Mouse (Mus musculus): ENCODE data around the gene Btg2.

The Btg2 gene

GRCm38 (mm10) chr1:134078061-134078795 lies 692 bp downstream of the Btg2 start:
- DNase-seq (ENCODE audit: low spot score) = no peak

DNA sequence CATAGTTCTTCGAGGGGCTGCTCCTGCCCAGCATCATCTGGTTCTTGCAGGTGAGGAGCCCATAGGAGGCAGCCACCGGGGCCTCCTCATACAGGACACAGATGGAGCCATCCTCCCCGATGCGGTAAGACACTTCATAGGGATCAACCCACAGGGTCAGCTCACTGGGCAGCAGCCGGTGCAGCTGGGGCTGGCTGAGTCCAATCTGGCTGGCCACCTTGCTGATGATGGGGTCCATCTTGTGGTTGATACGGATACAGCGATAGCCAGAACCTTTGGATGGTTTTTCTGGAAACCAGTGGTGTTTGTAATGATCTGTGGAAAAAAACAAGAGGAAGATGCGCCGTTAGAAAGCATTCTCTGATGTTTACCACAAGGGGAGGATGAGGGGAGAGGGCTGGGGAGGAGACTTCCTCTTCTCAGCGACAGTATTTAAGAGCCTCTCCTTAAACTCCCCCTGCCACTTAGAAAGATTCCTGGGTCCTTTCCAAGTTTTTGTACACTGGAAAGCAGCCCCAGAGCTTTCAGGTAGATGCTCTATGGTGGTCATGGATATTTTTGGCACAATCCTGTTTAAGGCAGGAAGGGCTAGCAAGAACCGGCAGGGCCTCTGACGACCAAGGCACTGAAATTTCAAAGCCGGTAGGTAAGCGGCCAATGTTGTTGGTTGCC lies 1.4 kb downstream of the Btg2 start:
- no peak for DNase-seq (ENCODE audit: low spot score)

- DNase-seq (ENCODE audit: low spot score) = no peak
These were observed 2.1 kb downstream of the Btg2 start for GRCm38 (mm10) chr1:134076789-134077188.

DNA sequence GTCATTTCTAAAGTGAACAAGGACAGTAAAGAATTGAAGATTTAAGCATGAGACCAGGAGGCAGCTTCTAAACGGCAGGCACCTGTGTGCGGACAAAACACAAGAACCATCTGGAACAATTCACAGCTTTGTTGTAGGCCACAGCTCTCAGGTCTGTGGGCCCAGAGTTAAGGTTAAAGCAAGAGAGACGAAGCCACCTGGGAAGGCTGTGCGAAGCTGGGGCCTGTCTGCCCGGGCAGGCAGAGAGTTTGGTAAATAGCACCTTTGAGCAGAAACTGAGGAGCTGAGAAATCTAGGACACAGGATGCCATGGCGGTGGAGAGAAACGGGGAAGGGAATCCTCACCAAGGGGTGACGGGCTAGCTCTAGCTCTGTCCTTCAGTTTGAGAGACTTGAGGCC lies 3.4 kb downstream of the Btg2 start:
- no peak for DNase-seq (ENCODE audit: low spot score)

- no peak for DNase-seq (ENCODE audit: low spot score)
These were observed 4.3 kb downstream of the Btg2 start for GRCm38 (mm10) chr1:134074606-134075005.

DNA sequence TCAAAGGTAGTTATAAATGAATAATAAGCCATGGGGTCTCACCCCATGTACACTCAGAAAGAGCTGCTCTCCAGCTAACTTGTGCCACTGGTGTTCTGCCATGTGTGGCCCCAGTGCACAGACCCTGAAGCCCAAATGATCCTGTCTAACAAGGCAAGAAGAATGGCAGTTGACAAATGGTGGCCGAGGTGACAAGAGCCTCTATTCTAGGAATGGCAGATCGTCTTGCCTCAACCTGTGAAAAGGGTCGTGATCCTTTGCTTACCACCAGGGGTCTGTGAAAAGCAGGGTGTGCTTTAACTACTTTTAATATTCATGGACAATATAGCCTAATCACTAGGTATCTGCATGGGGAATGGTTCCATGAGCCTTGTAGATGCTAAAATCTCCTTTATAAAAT lies 4.7 kb downstream of the Btg2 start:
- DNase-seq (ENCODE audit: low spot score) = no peak

GRCm38 (mm10) chr1:134073658-134074057 lies 5.3 kb downstream of the Btg2 start:
- no peak for DNase-seq (ENCODE audit: low spot score)

- no peak for DNase-seq (ENCODE audit: low spot score)
These were observed 5.8 kb downstream of the Btg2 start for GRCm38 (mm10) chr1:134073061-134073564.

DNA sequence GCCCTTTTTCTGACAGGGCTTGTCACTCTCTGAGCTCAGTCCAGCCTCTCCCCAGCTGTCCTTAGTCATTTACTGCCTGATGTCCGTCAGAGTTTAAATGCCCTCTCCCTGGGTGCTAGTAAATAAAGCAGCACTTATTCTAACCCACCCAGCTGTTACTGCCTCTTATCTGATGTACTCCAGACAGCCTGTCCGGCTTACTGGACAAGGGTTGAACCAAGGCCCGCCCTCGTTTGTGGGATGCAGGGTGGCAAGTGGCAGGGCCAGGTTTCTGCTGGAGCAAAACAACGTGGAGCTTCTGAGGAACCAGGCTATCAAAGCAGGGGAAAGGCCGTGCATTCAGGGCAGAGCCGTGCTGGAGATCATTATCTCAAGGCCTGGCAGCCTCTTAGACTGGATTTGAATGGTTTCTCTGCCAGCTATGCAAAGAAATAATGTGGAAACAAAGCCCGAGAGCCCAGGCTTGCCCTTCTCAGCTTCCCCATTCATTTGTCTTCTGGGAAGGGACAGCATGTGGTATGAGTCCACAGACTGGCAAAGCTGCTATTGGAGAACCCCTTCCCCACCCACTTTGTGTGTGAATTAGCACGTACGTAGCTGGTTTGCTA lies 7.4 kb downstream of the Btg2 start:
- no peak for DNase-seq (ENCODE audit: low spot score)

DNA sequence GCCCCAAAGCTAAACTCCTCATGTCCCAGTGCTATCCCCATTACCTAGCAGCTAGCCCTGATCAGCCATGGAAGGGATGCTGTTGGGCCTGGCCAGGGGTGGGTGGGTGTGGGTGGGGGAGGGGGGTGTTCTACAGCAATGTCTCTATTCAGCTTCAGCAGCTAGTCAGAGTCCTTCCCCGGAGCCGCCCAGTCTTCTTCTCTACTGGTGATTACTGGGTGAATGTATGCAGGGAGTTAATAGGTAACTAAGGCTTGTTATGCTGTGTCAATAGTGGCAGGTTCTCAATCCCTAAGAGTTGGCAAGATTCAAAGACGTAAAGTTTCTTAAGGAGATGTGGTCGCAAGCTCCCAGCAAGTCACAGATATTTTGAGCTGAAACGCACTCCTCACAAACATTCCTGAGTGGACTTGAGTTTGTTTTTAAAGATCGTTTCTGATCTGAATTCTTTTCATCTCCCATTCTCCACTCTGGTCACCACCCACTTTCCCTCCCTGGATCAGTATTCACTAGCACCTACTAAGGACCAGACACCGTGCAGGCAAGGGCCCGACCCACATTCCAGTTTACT lies 8.7 kb downstream of the Btg2 start:
- no peak for DNase-seq (ENCODE audit: low spot score)

- no peak for DNase-seq (ENCODE audit: low spot score)
These were observed 11.7 kb downstream of the Btg2 start for GRCm38 (mm10) chr1:134067143-134067619.

GRCm38 (mm10) chr1:134066554-134066953 lies 12.4 kb downstream of the Btg2 start:
- no peak for DNase-seq (ENCODE audit: low spot score)

- no peak for DNase-seq (ENCODE audit: low spot score)
These were observed 13.6 kb downstream of the Btg2 start for GRCm38 (mm10) chr1:134065241-134065809.

- DNase-seq (ENCODE audit: low spot score) = no peak
These were observed 14.6 kb downstream of the Btg2 start for GRCm38 (mm10) chr1:134064296-134064831.

GRCm38 (mm10) chr1:134063773-134064125 lies 15.2 kb downstream of the Btg2 start:
- no peak for DNase-seq (ENCODE audit: low spot score)

- DNase-seq (ENCODE audit: low spot score) = peak; percentile 62
These were observed 15.7 kb downstream of the Btg2 start for GRCm38 (mm10) chr1:134063086-134063772.

DNA sequence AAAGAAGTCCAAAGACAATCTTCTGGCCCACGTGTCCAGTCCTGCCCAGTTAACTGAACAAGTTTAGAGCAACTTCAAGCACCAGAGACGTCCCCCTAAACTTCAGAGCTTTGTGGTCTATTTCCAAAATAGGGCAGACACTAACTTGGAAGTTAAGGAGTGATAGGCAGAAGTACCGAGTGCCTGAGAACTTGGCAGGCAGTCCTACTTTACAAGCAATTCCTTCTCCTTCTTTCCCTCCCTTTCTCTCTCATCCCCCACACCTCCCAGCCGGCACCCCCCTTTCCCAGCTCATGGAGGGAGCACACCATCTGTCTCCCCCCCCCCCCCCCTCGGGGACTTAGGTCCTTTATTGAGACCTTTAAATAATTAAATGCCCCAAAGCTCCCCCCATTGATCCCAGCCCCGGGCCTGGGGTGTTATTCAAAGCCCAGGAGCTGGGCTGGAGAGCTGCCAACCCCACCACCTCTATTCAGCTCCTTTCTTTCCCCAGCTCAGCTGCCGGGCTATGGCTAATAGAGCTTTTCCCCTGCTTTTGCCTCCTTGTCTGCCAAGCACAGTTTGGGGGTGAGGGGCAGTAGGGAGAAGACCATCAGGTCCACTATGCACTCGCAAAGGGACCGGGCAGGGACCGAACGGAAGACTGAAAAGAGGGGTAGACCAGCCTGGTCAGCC lies 16.4 kb downstream of the Btg2 start:
- no peak for DNase-seq (ENCODE audit: low spot score)

GRCm38 (mm10) chr1:134061915-134062314 lies 17.0 kb downstream of the Btg2 start:
- DNase-seq (ENCODE audit: low spot score) = no peak

DNA sequence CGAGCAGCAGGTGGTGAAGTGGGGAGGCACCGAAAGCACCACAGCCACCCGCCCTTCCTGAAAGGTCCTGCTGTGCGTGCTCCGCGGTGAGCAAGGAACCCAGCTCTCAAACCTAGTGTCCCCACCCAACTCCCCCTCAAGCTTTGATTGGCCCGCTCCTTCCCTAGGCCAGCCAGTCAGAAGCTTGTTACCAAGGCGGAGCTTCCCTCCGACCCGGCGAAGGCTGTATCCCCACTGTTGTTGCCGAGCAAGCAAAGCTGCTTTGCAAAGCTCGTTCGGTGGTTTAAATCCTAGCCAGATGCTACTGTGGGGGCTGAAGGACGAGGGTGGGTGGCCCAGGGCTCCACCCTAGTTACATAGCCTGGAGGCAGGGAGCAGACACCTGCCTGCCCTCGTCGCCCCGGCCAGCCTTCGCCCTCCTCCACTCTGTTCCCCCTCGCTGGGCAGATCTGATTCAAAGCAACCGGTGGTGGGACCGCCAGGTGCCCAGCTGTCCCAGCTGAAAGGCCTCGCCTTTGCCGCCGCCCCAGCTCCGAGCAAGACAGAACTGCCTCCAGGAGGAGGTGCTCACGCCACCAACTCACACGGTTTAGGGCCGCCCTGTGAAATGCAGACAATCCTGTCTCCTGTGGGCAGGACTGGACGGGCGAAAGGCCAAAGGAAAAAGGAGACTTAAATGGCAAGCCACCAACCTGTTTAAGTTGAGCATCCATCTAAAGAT lies 17.9 kb downstream of the Btg2 start:
- DNase-seq (ENCODE audit: low spot score) = peak; percentile 93

Measured in ovary, adult 18-20 months (tissue).